Mouse (Mus musculus): ENCODE results near the gene Tle6. TPM values are rescaled to one million over a fixed set of nuclear protein-coding genes. Genes with fewer than 3 reads are reported as not detected.
"Not testable (repeated sequence)": the region's sequence is repeated elsewhere in the genome, so short reads cannot be mapped to it uniquely, and the experiment has no call there.

Tle6 gene
- polyA plus RNA-seq (2011; ENCODE audit: insufficient read depth, insufficient read length, low read depth, missing spikeins) = 15.0 and 18.5 TPM in 2 replicates

DNA sequence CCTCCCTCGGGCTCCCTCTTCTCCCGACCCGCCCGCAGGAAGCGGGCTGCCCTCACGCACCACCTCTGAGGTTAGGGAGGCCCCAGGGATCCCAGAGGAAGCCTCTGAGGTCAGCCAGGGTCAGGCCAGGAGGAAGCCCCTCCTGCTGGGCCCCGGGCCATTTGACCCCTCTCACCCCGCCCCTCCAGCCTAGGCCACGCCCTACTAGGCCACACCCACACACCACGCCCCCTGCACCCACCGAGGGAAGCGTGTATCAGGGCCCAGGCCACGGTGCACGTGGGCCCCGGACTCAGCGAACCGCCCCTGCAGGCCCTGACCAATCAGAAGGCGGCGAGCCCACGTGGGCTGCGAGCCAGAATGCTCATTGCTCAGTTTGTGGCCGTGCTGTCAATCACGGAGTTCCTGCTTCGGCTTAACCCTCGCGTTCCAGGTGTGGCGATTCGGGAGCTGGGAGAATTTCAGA is at the start of gene Tle6:
TSS of gene Tle6 (minus strand) at position 336 of the 466 bp plus-strand sequence.
- TF ChIP-seq POLR2A (IDR thresholded peaks at IDR 0.05; ENCODE audit: insufficient read depth, low read length) = no peak
- no peak for TF ChIP-seq CTCF (IDR thresholded peaks at IDR 0.05; ENCODE audit: low read depth, low read length)
- TF ChIP-seq EP300 (IDR thresholded peaks at IDR 0.05; ENCODE audit: insufficient read depth, low read depth, low read length) = peak; percentile 77; the same call in 1 of the 2 replicates
- Histone ChIP-seq H3K9ac (ENCODE audit: low read depth, poor library complexity, severe bottlenecking) (no peak within 1 kb of the TSS; the same call in 1 of the 2 replicates), H3K27me3 (ENCODE audit: control insufficient read depth, insufficient read depth, low read length, poor library complexity, severe bottlenecking) (no peaks in the 10 kb centered on the region), H3K4me1 (ENCODE audit: control insufficient read depth, insufficient read depth, low read length) (peaks cover 3% of the 10 kb centered on the region), H3K9me3 (replicated peaks; ENCODE audit: control insufficient read depth, insufficient read depth, low read length, poor library complexity, severe bottlenecking) (no peaks in the 10 kb centered on the region), H3K36me3 (ENCODE audit: control insufficient read depth, insufficient read depth, low read length, poor library complexity, severe bottlenecking) (no peaks in the 10 kb centered on the region), H3K27ac (ENCODE audit: insufficient read depth, low read length) (0 out of 2 replicates have a peak within 1 kb of the TSS, but pooled peaks have one; percentile 23), H3K4me3 (ENCODE audit: low read depth, low read length) (peak within 1 kb of the TSS; percentile 47)

DNA sequence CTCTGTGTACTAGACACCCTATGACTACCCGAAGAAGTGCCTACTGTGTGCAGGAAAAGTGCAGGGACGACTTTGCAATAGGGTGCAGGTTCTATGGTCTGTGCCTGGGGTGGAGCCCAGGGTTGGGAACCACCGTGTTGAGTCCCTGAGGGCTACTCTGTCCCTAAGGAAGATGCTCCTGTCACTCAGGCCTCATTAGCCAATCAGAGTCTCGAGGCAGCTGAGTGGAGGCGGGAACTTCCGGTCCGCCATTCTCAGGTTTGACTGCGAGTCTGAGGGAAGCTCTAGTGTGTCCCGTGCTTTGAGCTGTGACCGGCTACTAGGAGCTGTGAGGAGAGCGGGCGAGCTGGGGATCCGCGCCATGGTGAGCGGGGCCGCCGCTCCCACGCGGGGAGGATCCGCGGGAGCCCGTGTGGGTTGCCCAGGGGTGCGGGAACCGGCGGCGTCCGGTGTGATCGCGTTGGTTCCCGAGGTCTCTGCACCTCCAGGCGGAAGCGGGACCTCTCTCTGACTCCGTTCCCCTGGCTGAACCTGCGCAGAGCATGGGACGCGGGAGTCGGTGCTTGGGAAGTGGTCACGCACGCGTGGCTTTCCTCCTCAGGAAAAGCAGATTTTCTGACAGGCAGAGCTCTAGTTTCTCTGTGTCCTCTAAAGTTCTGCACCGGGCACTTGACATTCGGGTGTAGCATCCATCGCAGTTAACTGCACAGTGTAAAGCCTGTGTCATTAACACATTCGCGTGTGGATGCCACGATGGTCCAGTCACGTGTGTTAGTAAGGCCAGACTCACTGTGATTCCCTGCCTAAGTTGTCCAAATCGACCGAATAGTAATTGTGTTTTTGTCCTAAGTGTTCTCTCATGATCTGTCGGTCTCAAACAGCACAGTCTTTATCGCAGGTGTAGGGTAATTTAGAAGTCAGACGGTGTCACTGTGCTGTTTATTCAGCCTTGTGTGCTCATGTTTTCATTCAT is 48.2 kb upstream of the Tle6 start, which contains the start of gene Gm10778:
TSS of gene Gm10778 (plus strand) at position 257 of the 973 bp plus-strand sequence.
- Histone ChIP-seq H3K4me3 (ENCODE audit: low read depth, low read length) (peak within 1 kb of the TSS; percentile 97), H3K9ac (ENCODE audit: low read depth, poor library complexity, severe bottlenecking) (peak within 1 kb of the TSS; percentile 67)
- not testable (repeated sequence) for H3K9me3 ChIP-seq (replicated peaks; ENCODE audit: control insufficient read depth, insufficient read depth, low read length, poor library complexity, severe bottlenecking); H3K27me3 ChIP-seq (ENCODE audit: control insufficient read depth, insufficient read depth, low read length, poor library complexity, severe bottlenecking); H3K27ac ChIP-seq (ENCODE audit: insufficient read depth, low read length); H3K4me1 ChIP-seq (ENCODE audit: control insufficient read depth, insufficient read depth, low read length); H3K36me3 ChIP-seq (ENCODE audit: control insufficient read depth, insufficient read depth, low read length, poor library complexity, severe bottlenecking)

DNA sequence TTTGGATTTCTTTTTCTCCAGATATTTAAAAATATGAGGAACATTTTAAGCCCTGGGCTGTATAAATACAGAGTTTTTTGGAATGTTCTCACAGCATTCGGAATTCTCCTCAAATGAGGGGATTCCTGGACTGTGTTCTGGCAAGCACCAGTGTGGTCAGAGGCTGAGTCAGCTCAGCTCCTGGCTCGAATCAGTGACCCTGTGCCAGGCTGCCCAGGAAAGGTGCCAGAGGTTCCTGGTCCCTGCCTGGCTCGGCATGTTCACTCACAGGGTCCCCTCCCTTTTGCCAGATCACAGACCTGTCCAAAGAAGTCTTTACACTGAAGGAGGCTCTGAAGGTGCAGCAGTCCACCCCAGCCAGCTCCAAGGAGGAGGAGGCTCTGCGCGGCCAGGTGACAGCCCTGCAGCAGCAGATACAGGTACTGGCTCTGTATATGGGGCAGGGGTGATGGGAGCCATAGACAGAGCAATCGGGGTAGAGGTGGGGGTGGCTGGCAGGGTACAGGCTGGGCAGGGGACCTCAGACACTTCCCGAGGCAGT is 45.2 kb upstream of the Tle6 start:
- Histone ChIP-seq H3K9me3 (replicated peaks; ENCODE audit: control insufficient read depth, insufficient read depth, low read length, poor library complexity, severe bottlenecking) (no peaks in the 10 kb centered on the region), H3K36me3 (ENCODE audit: control insufficient read depth, insufficient read depth, low read length, poor library complexity, severe bottlenecking) (0 out of 2 replicates have a peak, but pooled peaks cover 3% of the 10 kb centered on the region), H3K27me3 (ENCODE audit: control insufficient read depth, insufficient read depth, low read length, poor library complexity, severe bottlenecking) (no peaks in the 10 kb centered on the region), H3K9ac (ENCODE audit: low read depth, poor library complexity, severe bottlenecking) (no peak overlapping the region), H3K27ac (ENCODE audit: insufficient read depth, low read length) (no peak overlapping the region), H3K4me1 (ENCODE audit: control insufficient read depth, insufficient read depth, low read length) (peaks cover under 1% of the 10 kb centered on the region), H3K4me3 (ENCODE audit: low read depth, low read length) (no peak overlapping the region)
- TF ChIP-seq CTCF (IDR thresholded peaks at IDR 0.05; ENCODE audit: low read depth, low read length) (no peak), POLR2A (IDR thresholded peaks at IDR 0.05; ENCODE audit: insufficient read depth, low read length) (no peak), EP300 (IDR thresholded peaks at IDR 0.05; ENCODE audit: insufficient read depth, low read depth, low read length) (no peak)

DNA sequence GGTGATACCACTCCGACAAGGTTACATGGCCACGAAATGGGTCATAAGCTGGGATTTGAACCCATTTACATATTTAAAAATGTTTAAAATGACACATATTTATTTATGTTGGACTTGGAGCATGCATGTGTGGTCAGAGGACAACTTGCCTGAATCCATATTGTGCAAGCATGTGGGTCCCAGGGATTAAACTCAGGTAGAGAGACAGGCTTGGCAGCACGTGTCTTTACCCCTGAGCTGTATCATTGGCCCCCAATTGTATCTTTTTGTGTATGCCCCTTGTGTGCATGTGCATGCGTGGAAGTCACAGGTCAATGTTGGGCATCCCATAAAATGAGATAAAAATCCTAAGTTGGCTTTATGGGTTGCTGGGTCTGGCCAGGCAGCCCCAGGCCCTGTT is 44.5 kb upstream of the Tle6 start:
- H3K27me3 ChIP-seq (ENCODE audit: control insufficient read depth, insufficient read depth, low read length, poor library complexity, severe bottlenecking) = no peaks in the 10 kb centered on the region
- H3K4me3 ChIP-seq (ENCODE audit: low read depth, low read length) = no peak overlapping the region
- no peak overlapping the region for H3K9ac ChIP-seq (ENCODE audit: low read depth, poor library complexity, severe bottlenecking)
- H3K36me3 ChIP-seq (ENCODE audit: control insufficient read depth, insufficient read depth, low read length, poor library complexity, severe bottlenecking) = no peaks in the 10 kb centered on the region
- peaks cover 2% of the 10 kb centered on the region for H3K4me1 ChIP-seq (ENCODE audit: control insufficient read depth, insufficient read depth, low read length)
- H3K9me3 ChIP-seq (replicated peaks; ENCODE audit: control insufficient read depth, insufficient read depth, low read length, poor library complexity, severe bottlenecking) = no peaks in the 10 kb centered on the region
- no peak overlapping the region for H3K27ac ChIP-seq (ENCODE audit: insufficient read depth, low read length)
- no peak for TF ChIP-seq EP300 (IDR thresholded peaks at IDR 0.05; ENCODE audit: insufficient read depth, low read depth, low read length)
- TF ChIP-seq CTCF (IDR thresholded peaks at IDR 0.05; ENCODE audit: low read depth, low read length) = no peak
- TF ChIP-seq POLR2A (IDR thresholded peaks at IDR 0.05; ENCODE audit: insufficient read depth, low read length) = no peak

DNA sequence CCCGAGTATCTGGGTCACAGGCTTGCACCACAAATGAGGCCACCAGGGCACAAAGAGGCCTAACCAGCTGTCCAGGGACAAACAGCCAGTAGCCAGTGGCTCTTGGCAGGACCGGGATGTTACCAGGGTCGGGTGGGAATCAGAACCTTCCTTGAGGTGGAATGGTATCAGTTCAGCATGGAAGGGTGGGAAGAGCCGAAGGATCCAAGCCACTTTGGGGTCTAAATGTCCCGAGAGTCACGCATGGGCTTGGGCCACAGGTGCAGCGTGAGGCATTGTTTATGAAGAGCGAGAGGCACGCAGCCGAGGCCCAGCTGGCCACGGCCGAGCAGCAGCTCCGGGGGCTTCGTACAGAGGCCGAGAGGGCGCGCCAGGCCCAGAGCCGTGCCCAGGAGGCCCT is 43.8 kb upstream of the Tle6 start:
- no peaks in the 10 kb centered on the region for H3K36me3 ChIP-seq (ENCODE audit: control insufficient read depth, insufficient read depth, low read length, poor library complexity, severe bottlenecking)
- TF ChIP-seq EP300 (IDR thresholded peaks at IDR 0.05; ENCODE audit: insufficient read depth, low read depth, low read length) (no peak), POLR2A (IDR thresholded peaks at IDR 0.05; ENCODE audit: insufficient read depth, low read length) (no peak), CTCF (IDR thresholded peaks at IDR 0.05; ENCODE audit: low read depth, low read length) (no peak)
- no peak overlapping the region for H3K4me3 ChIP-seq (ENCODE audit: low read depth, low read length)
- H3K9ac ChIP-seq (ENCODE audit: low read depth, poor library complexity, severe bottlenecking) = peak overlapping the region; percentile 74
- no peak overlapping the region for H3K27ac ChIP-seq (ENCODE audit: insufficient read depth, low read length)
- H3K4me1 ChIP-seq (ENCODE audit: control insufficient read depth, insufficient read depth, low read length) = peaks cover 2% of the 10 kb centered on the region
- no peaks in the 10 kb centered on the region for H3K9me3 ChIP-seq (replicated peaks; ENCODE audit: control insufficient read depth, insufficient read depth, low read length, poor library complexity, severe bottlenecking)
- H3K27me3 ChIP-seq (ENCODE audit: control insufficient read depth, insufficient read depth, low read length, poor library complexity, severe bottlenecking) = no peaks in the 10 kb centered on the region

All from ES-Bruce4 (cell line).